Mouse (Mus musculus): Measurements from ENCODE around the gene Apbb2. TPM values are rescaled to one million over a fixed set of nuclear protein-coding genes. Genes with fewer than 3 reads are reported as not detected.
"Not testable (repeated sequence)": the region's sequence is repeated elsewhere in the genome, so short reads cannot be mapped to it uniquely, and the experiment has no call there.

Apbb2 gene
- total RNA-seq, 2 experiments from 2014 or later, result 37.3 to 52.7 TPM

GRCm38 (mm10) chr5:66263398-66263797 is 355.2 kb downstream of the Apbb2 start:
- intact Hi-C loops (cut with DNase I), result loop anchor here (10.0 kb wide), 2 partner anchors 361 to 401 kb away; no protein-coding TSS in a partner anchor
- DNase-seq, result peak; percentile 22 to 59

GRCm38 (mm10) chr5:66262475-66262874 is 356.1 kb downstream of the Apbb2 start:
- DNase-seq, result no peak
- intact Hi-C loops (cut with DNase I), result loop anchor here (10.0 kb wide), 2 partner anchors 362 to 402 kb away; no protein-coding TSS in a partner anchor

GRCm38 (mm10) chr5:66259756-66260448 is 358.7 kb downstream of the Apbb2 start, which contains the start of gene Nsun7:
Gene Nsun7 (plus strand): TSS chr5:66259897.
- peak; percentile 72 to 77 for DNase-seq
- intact Hi-C loops (cut with DNase I), result loop anchor here (2.0 to 10.0 kb wide), 3 partner anchors 109 to 405 kb away; no protein-coding TSS in a partner anchor

GRCm38 (mm10) chr5:66259431-66259755 is 359.2 kb downstream of the Apbb2 start:
- intact Hi-C loops (cut with DNase I), result not testable (repeated sequence)

GRCm38 (mm10) chr5:66259000-66259399 is 359.6 kb downstream of the Apbb2 start:
- DNase-seq, result no peak
- intact Hi-C loops (cut with DNase I), result no loop called here

More at GRCm38 (mm10) chr5:66259431-66259755, 359.2 kb downstream of the Apbb2 start:
- not testable (repeated sequence) for DNase-seq

GRCm38 (mm10) chr5:66255044-66255443 is 363.5 kb downstream of the Apbb2 start:
- intact Hi-C loops (cut with DNase I), result no loop called here
- no peak for DNase-seq

- intact Hi-C loops (cut with DNase I), result no loop called here
- no peak for DNase-seq
These were observed 365.4 kb downstream of the Apbb2 start for GRCm38 (mm10) chr5:66253219-66253618.

Other genes starting within 250 kb of the Apbb2 start
- 1 to 10 TPM; 8.5 to 8.8 TPM for gene Uchl1, start 57.3 kb upstream of the Apbb2 start, total RNA-seq (2021)
- 100 to 1,000 TPM; 238 to 297 TPM for gene Limch1, start 127.0 kb upstream of the Apbb2 start, total RNA-seq (2021)

Measured in heart, postnatal 36 days (tissue).